Mouse (Mus musculus) A20 (cell line): ENCODE data around the gene Hsdl1.

Experiments used
- DNase-seq: peaks from one replicate; pipeline ENCODE4 v3.0.0-alpha.2; 2011; ENCODE audit warnings: low read depth, low spot score

The Hsdl1 gene

GRCm38 (mm10) chr8:119530937-119531336, 44.0 kb downstream of the Hsdl1 start:
- DNase-seq, result no peak

DNA sequence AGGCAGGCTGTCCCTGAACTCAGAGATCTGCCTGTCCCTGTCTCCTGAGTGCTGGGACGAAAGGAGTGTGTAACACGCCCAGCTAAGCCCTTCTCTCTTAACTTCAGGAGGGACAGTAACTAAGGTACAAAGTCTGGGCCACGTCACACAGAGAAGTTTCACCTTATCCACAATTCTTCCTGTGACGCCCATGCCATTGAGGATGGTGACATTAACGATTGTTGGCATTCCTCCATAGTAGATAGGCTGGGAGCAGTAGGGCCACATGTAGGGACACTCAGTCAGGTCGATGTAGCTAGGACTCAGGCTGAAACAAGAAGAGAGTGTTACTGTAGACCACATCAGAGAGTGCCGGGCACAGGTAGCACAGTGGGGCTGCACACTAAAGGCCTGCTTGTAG, 46.2 kb downstream of the Hsdl1 start:
- no peak for DNase-seq

- DNase-seq, result peak; percentile 12
Measured at GRCm38 (mm10) chr8:119520102-119520501, 54.9 kb downstream of the Hsdl1 start.

DNA sequence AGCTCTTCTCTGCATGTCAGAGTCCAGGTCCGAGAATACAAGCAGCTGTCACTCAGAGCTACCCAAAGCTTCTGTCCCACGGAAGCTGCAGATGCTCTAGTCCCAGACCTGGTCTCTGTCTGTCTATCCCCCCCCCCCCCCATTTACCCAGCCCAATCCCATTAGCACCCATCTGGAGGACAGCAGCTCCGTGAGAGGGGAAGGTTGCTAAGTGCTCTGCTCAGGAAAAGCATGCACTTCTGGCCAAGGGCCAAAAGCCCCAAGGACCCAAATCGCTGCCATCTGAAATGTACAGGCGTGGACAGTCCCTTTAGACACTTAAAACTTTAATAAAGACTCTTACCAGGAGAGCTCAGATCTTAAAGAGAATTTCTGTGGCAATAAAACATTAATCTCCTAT, 58.3 kb downstream of the Hsdl1 start:
- no peak for DNase-seq

GRCm38 (mm10) chr8:119515767-119516166, 59.2 kb downstream of the Hsdl1 start:
- peak; percentile 9 for DNase-seq

DNA sequence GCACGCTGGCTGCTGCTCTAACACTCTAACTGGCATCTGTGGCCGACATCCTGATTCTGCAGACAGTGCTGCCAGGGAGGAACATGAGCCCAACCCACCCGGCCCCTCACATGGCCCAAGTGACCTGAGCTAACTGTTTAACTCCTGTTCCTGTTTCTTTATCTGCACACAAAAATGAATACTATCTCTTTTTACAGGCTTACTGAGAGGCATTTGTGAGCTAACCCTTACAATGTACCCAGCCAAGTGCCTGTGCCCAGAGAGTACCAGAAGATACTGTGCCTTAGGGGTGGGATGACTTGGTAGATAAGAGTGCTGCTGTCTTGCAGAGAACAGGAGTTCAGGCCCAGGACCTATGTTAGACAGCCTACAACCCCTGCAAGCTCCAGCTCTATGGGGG, 60.0 kb downstream of the Hsdl1 start:
- DNase-seq, result no peak

- no peak for DNase-seq
Measured at GRCm38 (mm10) chr8:119513405-119513804, 61.6 kb downstream of the Hsdl1 start.
